Mouse (Mus musculus) stomach, postnatal 0 days (tissue): ENCODE data around the gene Bet1l.

Experiments
- CTCF ChIP-seq: IDR thresholded peaks from 2 replicates; pipeline ENCODE4 v1.5.1; 2016; ENCODE audit warnings: antibody characterized with exemption, low read depth, mild to moderate bottlenecking, moderate library complexity
- EP300 ChIP-seq: optimal IDR thresholded peaks from 2 replicates; pipeline ENCODE3; 2016; ENCODE audit warnings: antibody characterized with exemption

DNA sequence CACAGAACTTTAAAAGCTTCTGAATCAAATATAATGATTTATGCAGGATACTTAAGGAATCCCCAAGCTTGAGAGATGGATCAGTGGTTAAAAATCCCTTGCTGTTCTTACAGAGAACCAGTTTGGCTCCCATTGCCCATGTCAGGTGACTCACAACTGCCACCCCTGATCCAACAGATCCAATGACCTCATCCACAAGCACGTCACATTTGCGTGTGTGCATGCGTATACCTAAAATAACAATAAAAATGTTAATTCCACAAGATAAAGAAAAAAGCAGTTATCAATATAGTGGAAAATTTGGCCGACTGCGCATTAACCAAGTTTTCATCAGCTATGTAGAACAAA is 36.1 kb downstream of the Bet1l start:
- no peak for TF ChIP-seq CTCF
- no peak for TF ChIP-seq EP300
